Mouse (Mus musculus): ENCODE data around the gene Aak1.

GRCm38 (mm10) chr6:87004099-87004498 lies 154.8 kb downstream of the Aak1 start:
- no peak for TF ChIP-seq CTCF (IDR thresholded peaks at IDR 0.05; ENCODE audit: low read depth)
- no peak for TF ChIP-seq EP300 (optimal IDR thresholded peaks at IDR 0.05)

Measured in stomach, postnatal 0 days (tissue).